Mouse (Mus musculus): ENCODE measurements around the gene Hoxa4. TPM values are rescaled to one million over a fixed set of nuclear protein-coding genes. Genes with fewer than 3 reads are reported as not detected.
A peak's percentile ranks its signal among the peaks of the same experiment; 100 is the strongest.

Gene Hoxa4
- polyA plus RNA-seq, 1 experiment from 2014 or later: 5.7 TPM

DNA sequence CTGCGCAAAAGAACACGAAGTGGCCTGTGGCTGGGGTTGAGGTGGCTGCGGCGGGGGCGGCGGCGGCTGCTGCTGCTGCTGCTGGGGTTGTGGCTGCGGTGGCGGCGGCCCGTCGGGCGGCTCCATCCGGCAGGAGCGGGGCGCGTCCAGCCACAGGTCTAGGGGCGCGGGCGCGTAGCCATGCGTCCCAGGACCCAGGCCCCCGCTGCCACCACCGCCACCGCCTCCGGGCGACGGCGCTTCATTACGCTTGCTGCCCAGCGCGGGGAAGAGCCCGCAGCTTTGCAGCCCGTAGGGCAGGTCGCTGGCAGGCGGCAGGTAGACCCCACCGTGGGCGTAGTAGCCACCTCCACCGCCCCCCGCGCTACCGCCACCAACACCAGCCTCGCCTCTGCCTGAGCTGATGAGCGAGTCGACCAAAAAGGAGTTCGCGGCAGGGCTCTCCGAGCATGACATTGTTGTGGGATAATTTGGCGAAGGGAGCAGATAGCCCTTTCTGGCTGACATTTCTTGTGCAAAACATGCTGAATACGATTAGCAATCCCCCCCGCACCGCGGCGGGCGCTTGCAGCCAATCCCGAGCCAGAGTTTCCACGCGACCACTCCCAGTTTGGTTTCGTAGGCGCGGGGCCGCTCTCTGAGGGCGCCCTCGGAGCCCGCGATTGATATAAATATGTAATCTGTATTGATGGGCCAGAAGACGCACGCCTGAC, 43.0 kb upstream of the Hoxa4 start:
- Histone ChIP-seq H3K36me3 (no peaks in the 10 kb centered on the region), H3K9me3 (no peaks in the 10 kb centered on the region), H3K4me1 (replicated peaks) (peaks cover 19% of the 10 kb centered on the region), H3K4me2 (peak overlapping the region; percentile 97), H3K9ac (peak overlapping the region; percentile 97), H3K4me3 (peak overlapping the region; percentile 59), H3K27me3 (peaks cover 44% of the 10 kb centered on the region), H3K27ac (replicated peaks) (peak overlapping the region; percentile 96)
- ATAC-seq (ENCODE audit: low read depth): peak; percentile 44
- WGBS: under 1% methylated on average over 68 of the region's 68 CpGs

DNA sequence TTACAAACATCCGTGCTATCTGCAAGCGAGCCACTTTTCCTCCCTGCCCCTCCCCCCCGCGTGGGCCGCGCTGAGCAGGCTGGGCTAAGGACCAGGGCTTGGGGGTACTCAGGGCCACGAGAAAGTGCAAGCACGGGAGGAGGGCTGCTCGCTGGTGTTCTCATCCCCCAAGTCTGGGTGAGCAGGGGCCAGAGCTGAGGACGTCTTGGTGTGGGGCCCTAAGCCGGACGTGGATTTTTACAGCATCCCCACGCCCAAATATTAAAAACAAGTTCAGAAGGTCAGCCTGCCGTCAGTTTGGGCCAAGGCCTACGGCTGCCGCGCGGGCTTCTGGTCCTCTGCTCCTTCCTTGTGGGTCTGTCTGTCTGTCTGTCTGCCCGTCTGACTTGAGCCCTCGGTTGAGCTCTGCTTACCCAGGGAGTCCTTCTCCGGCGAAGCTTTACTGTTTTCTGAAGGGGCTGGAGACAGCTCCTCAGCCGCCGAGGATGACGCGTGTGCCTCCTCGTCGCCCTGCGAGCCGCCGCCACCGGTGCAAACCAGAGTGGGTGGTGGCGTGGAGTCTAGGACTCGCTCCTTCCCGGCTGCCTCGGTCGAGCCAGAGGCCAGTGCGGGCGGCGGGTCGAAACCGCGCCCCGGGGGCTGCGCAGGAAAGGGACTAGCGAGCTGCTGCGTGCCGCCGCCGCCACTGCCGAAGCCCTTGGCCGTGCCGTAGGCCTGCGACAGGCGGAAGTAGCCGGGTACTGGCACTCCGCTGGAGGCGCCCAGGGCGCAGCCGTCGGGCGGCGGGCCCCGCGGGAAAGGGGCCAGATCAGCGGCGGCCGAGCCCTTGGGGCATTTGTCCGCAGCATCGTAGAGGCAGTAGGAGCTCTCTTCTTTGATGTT, 42.2 kb upstream of the Hoxa4 start:
- WGBS: under 1% methylated on average over 68 of the region's 70 CpGs
- Histone ChIP-seq H3K27me3 (peaks cover 42% of the 10 kb centered on the region), H3K4me1 (replicated peaks) (peaks cover 19% of the 10 kb centered on the region), H3K27ac (replicated peaks) (peak overlapping the region; percentile 96), H3K4me3 (peak overlapping the region; percentile 59), H3K36me3 (no peaks in the 10 kb centered on the region), H3K4me2 (peak overlapping the region; percentile 97), H3K9me3 (no peaks in the 10 kb centered on the region), H3K9ac (peak overlapping the region; percentile 97)
- ATAC-seq (ENCODE audit: low read depth): peak; percentile 24; the same call in 1 of the 2 replicates

DNA sequence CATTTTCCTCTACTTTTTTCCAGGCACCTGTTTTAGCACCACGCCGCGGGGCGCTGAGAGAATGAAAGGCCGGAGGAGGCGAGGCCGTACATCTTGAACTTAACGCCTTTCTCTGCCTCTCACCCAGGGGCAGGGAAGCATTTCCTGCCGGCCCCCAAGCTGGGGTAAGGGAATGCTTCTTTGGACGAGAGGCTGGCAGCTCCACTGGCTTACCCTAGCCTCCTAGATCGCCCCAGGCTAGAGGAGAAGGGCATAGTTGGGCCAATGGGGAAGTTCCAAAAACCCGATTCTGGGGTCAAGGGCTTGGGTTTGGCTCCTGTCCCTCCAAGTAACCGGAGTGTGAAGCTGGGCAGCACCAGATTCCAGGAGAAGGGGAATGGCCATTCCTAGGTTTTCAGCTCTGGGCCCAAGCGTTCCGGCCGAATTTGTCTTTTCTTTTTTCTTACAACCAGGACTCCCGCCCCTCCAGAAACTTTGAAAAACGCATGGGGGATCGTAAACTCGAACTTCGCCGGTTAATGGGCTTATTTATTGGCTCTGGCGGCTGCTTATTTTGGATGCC, 41.5 kb upstream of the Hoxa4 start:
- WGBS: 1% methylated on average over 23 of the region's 23 CpGs
- peaks cover 40% of the 10 kb centered on the region for H3K27me3 ChIP-seq
- H3K4me3 ChIP-seq: peak overlapping the region; percentile 59
- no peaks in the 10 kb centered on the region for H3K9me3 ChIP-seq
- H3K9ac ChIP-seq: peak overlapping the region; percentile 97
- H3K36me3 ChIP-seq: no peaks in the 10 kb centered on the region
- H3K27ac ChIP-seq (replicated peaks): peak overlapping the region; percentile 96
- no peak for ATAC-seq (ENCODE audit: low read depth)
- H3K4me1 ChIP-seq (replicated peaks): peaks cover 25% of the 10 kb centered on the region
- H3K4me2 ChIP-seq: peak overlapping the region; percentile 97

GRCm38 (mm10) chr6:52232568-52232965, 41.0 kb upstream of the Hoxa4 start:
- no peak for ATAC-seq (ENCODE audit: low read depth)
- peak overlapping the region; percentile 97 for H3K4me2 ChIP-seq
- peaks cover 30% of the 10 kb centered on the region for H3K4me1 ChIP-seq (replicated peaks)
- no peaks in the 10 kb centered on the region for H3K9me3 ChIP-seq
- H3K27me3 ChIP-seq: peaks cover 35% of the 10 kb centered on the region
- no peaks in the 10 kb centered on the region for H3K36me3 ChIP-seq
- WGBS: 1% methylated on average over 18 of the region's 18 CpGs
- peak overlapping the region; percentile 59 for H3K4me3 ChIP-seq
- H3K9ac ChIP-seq: peak overlapping the region; percentile 97
- H3K27ac ChIP-seq (replicated peaks): peak overlapping the region; percentile 96

- H3K4me1 ChIP-seq (replicated peaks): peaks cover 35% of the 10 kb centered on the region
- H3K4me3 ChIP-seq: peak overlapping the region; percentile 59
- H3K9ac ChIP-seq: peak overlapping the region; percentile 97
- 1% methylated on average over 18 of the region's 18 CpGs for WGBS
- H3K36me3 ChIP-seq: no peaks in the 10 kb centered on the region
- H3K27me3 ChIP-seq: peaks cover 30% of the 10 kb centered on the region
- no peak for ATAC-seq (ENCODE audit: low read depth)
- peak overlapping the region; percentile 97 for H3K4me2 ChIP-seq
- H3K9me3 ChIP-seq: no peaks in the 10 kb centered on the region
- H3K27ac ChIP-seq (replicated peaks): peak overlapping the region; percentile 96
Observed at GRCm38 (mm10) chr6:52231885-52232567, 40.5 kb upstream of the Hoxa4 start.

GRCm38 (mm10) chr6:52230516-52231165, 39.1 kb upstream of the Hoxa4 start, which contains the start of gene Hoxa9:
TSS of gene Hoxa9 (minus strand) at chr6:52231089.
- peaks cover 17% of the 10 kb centered on the region for H3K27me3 ChIP-seq
- H3K9me3 ChIP-seq: no peaks in the 10 kb centered on the region
- peak within 1 kb of the TSS; percentile 98 for H3K27ac ChIP-seq (replicated peaks)
- peak within 1 kb of the TSS; percentile 97 for H3K4me2 ChIP-seq
- H3K9ac ChIP-seq: peak within 1 kb of the TSS; percentile 98
- peaks cover 29% of the 10 kb centered on the region for H3K4me1 ChIP-seq (replicated peaks)
- under 1% methylated on average over 19 of the region's 36 CpGs for WGBS
- H3K36me3 ChIP-seq: no peaks in the 10 kb centered on the region
- peak within 1 kb of the TSS; percentile 59 for H3K4me3 ChIP-seq
- 0 out of 2 replicates have a peak, but pooled peaks have one; percentile 9 for ATAC-seq (ENCODE audit: low read depth)

- Histone ChIP-seq H3K9me3 (no peaks in the 10 kb centered on the region), H3K27me3 (peaks cover 12% of the 10 kb centered on the region), H3K36me3 (no peaks in the 10 kb centered on the region), H3K4me1 (replicated peaks) (peaks cover 22% of the 10 kb centered on the region), H3K9ac (peak overlapping the region; percentile 98), H3K27ac (replicated peaks) (peak overlapping the region; percentile 98), H3K4me2 (peak overlapping the region; percentile 97), H3K4me3 (peak overlapping the region; percentile 53)
- no peak for ATAC-seq (ENCODE audit: low read depth)
- WGBS: 1% methylated on average over 44 of the region's 44 CpGs
Observed at GRCm38 (mm10) chr6:52229558-52230416, 38.2 kb upstream of the Hoxa4 start.

- WGBS: 1% methylated on average over 38 of the region's 38 CpGs
- Histone ChIP-seq H3K4me3 (peak overlapping the region; percentile 53), H3K27me3 (peaks cover 12% of the 10 kb centered on the region), H3K4me2 (peak overlapping the region; percentile 97), H3K9me3 (no peaks in the 10 kb centered on the region), H3K9ac (peak overlapping the region; percentile 98), H3K27ac (replicated peaks) (peak overlapping the region; percentile 98), H3K4me1 (replicated peaks) (peaks cover 22% of the 10 kb centered on the region), H3K36me3 (no peaks in the 10 kb centered on the region)
- ATAC-seq (ENCODE audit: low read depth): no peak
Observed at GRCm38 (mm10) chr6:52228475-52229465, 37.2 kb upstream of the Hoxa4 start.

GRCm38 (mm10) chr6:52227470-52228222, 36.1 kb upstream of the Hoxa4 start:
- 0 out of 2 replicates have a peak, but pooled peaks cover 2% of the 10 kb centered on the region for H3K27me3 ChIP-seq

More at GRCm38 (mm10) chr6:52227470-52228222, 36.1 kb upstream of the Hoxa4 start:
- ATAC-seq (ENCODE audit: low read depth): no peak
- Histone ChIP-seq H3K4me3 (peak overlapping the region; percentile 96), H3K9ac (peak overlapping the region; percentile 100), H3K4me2 (peak overlapping the region; percentile 97), H3K36me3 (no peaks in the 10 kb centered on the region), H3K27ac (replicated peaks) (peak overlapping the region; percentile 100), H3K9me3 (no peaks in the 10 kb centered on the region), H3K4me1 (replicated peaks) (peaks cover 22% of the 10 kb centered on the region)
- 4% methylated on average over 11 of the region's 11 CpGs for WGBS
